Mouse (Mus musculus) WW6 (cell line): ENCODE data around the gene Nek10.
"Not testable (repeated sequence)": the region's sequence is repeated elsewhere in the genome, so short reads cannot be mapped to it uniquely, and the experiment has no call there.

Source experiments
- DNase-seq: peaks from one replicate; pipeline ENCODE4 v3.0.0-alpha.2; 2013; ENCODE audit warnings: low read depth, low spot score

Nek10 gene

GRCm38 (mm10) chr14:14984710-14985647, 181.8 kb downstream of the Nek10 start:
- peak; percentile 45 for DNase-seq

GRCm38 (mm10) chr14:14987403-14987802, 184.2 kb downstream of the Nek10 start:
- no peak for DNase-seq

GRCm38 (mm10) chr14:14991642-14992041, 188.4 kb downstream of the Nek10 start:
- DNase-seq, result no peak

- no peak for DNase-seq
Measured at GRCm38 (mm10) chr14:15011408-15011807, 208.2 kb downstream of the Nek10 start.

- DNase-seq, result no peak
Measured at GRCm38 (mm10) chr14:15014799-15015198, 211.6 kb downstream of the Nek10 start.

- DNase-seq, result not testable (repeated sequence)
Measured at GRCm38 (mm10) chr14:15030626-15031025, 227.4 kb downstream of the Nek10 start.

GRCm38 (mm10) chr14:15034638-15035037, 231.4 kb downstream of the Nek10 start:
- DNase-seq, result not testable (repeated sequence)

- no peak for DNase-seq
Measured at GRCm38 (mm10) chr14:15048186-15048585, 245.0 kb downstream of the Nek10 start.

GRCm38 (mm10) chr14:15061496-15061895, 258.3 kb downstream of the Nek10 start:
- DNase-seq, result no peak
